Mouse (Mus musculus) forebrain, embryonic 12.5 days (tissue): ENCODE measurements at regions not wholly inside any gene's neighbourhood (a gene's known extent, or its start where the extent isn't known, plus 50 kb on each side); places are given as distances from the start of the nearest gene placed in this dataset.

Experiments used
- ATAC-seq: fragments of 200-750 bp; cut with Nextera tagmentation; 2 replicates; pipeline ENCODE4 v1.8.0; 2017; ENCODE audit warnings: moderate TSS enrichment; ENCODE audit not compliant: low FRiP score
- H3K27ac ChIP-seq: fragments of 300-500 bp; sonication (generic); 2 replicates; pipeline ENCODE4 v1.5.1; 2016; ENCODE audit warnings: mild to moderate bottlenecking
- H3K27me3 ChIP-seq: fragments of 300-500 bp; sonication (generic); 2 replicates; pipeline ENCODE4 v1.6.1; 2016; ENCODE audit warnings: mild to moderate bottlenecking
- H3K36me3 ChIP-seq: fragments of 300-500 bp; sonication (generic); replicated peaks from 2 replicates; pipeline ENCODE4 v1.6.1; 2016; ENCODE audit warnings: mild to moderate bottlenecking
- H3K4me1 ChIP-seq: fragments of 300-500 bp; sonication (generic); 2 replicates; pipeline ENCODE4 v1.6.1; 2016
- H3K4me2 ChIP-seq: fragments of 300-500 bp; sonication (generic); 2 replicates; pipeline ENCODE4 v1.6.1; 2016; ENCODE audit warnings: mild to moderate bottlenecking, moderate library complexity
- H3K4me3 ChIP-seq: fragments of 300-500 bp; sonication (generic); replicated peaks from 2 replicates; pipeline ENCODE4 v1.5.1; 2016; ENCODE audit warnings: mild to moderate bottlenecking
- H3K9ac ChIP-seq: fragments of 300-500 bp; sonication (generic); 2 replicates; pipeline ENCODE4 v1.6.1; 2016; ENCODE audit warnings: mild to moderate bottlenecking
- H3K9me3 ChIP-seq: fragments of 300-500 bp; sonication (generic); 2 replicates; pipeline ENCODE4 v1.6.1; 2016
- WGBS: fragments of 180-500 bp; shearing (Covaris S2); methylation state at CpG from one replicate; pipeline ENCODE4 v1.1.7; 2016; 5-methylcytosine and 5-hydroxymethylcytosine counted together

- WGBS = 66% methylated on average over 5 of the region's 5 CpGs
- H3K4me2 ChIP-seq = no peak overlapping the region
- no peak overlapping the region for H3K9ac ChIP-seq
- no peak for ATAC-seq
- no peaks in the 10 kb centered on the region for H3K27me3 ChIP-seq
- H3K9me3 ChIP-seq = no peaks in the 10 kb centered on the region
- peaks cover 14% of the 10 kb centered on the region for H3K4me1 ChIP-seq
- no peak overlapping the region for H3K4me3 ChIP-seq
- H3K27ac ChIP-seq = no peak overlapping the region
- H3K36me3 ChIP-seq = no peaks in the 10 kb centered on the region
Observed at GRCm38 (mm10) chr17:9357572-9358159, 64.2 kb upstream of the Gm17728 start.
